Mouse (Mus musculus): ENCODE results near the gene Ubash3b. TPM values are rescaled to one million over a fixed set of nuclear protein-coding genes. Genes with fewer than 3 reads are reported as not detected.

Ubash3b gene
- polyA plus RNA-seq, 1 experiment from 2014 or later = 10.3 TPM

- Histone ChIP-seq H3K79me2 (ENCODE audit: inconsistent target) (peaks cover 95% of the 10 kb centered on the region), H3K4me3 (ENCODE audit: inconsistent target) (no peak overlapping the region), H3K36me3 (ENCODE audit: inconsistent target) (no peaks in the 10 kb centered on the region), H3K27ac (no peak overlapping the region; the same call in 1 of the 2 replicates)
- WGBS (ENCODE audit: missing documents) = 95% methylated on average over 2 of the region's 2 CpGs
Observed at GRCm38 (mm10) chr9:41136273-41136672, 25.2 kb downstream of the Ubash3b start.

GRCm38 (mm10) chr9:41134907-41135306 lies 26.6 kb downstream of the Ubash3b start:
- Histone ChIP-seq H3K36me3 (ENCODE audit: inconsistent target) (no peaks in the 10 kb centered on the region), H3K4me3 (ENCODE audit: inconsistent target) (no peak overlapping the region), H3K79me2 (ENCODE audit: inconsistent target) (peaks cover 95% of the 10 kb centered on the region), H3K27ac (peak overlapping the region; percentile 40)
- WGBS (ENCODE audit: missing documents) = 9% methylated on average over 4 of the region's 4 CpGs

GRCm38 (mm10) chr9:41130563-41130962 lies 30.9 kb downstream of the Ubash3b start:
- no peak overlapping the region for H3K4me3 ChIP-seq (ENCODE audit: inconsistent target)
- H3K36me3 ChIP-seq (ENCODE audit: inconsistent target) = no peaks in the 10 kb centered on the region
- WGBS (ENCODE audit: missing documents) = 41% methylated on average over 8 of the region's 8 CpGs
- H3K27ac ChIP-seq = no peak overlapping the region
- peaks cover 95% of the 10 kb centered on the region for H3K79me2 ChIP-seq (ENCODE audit: inconsistent target)

DNA sequence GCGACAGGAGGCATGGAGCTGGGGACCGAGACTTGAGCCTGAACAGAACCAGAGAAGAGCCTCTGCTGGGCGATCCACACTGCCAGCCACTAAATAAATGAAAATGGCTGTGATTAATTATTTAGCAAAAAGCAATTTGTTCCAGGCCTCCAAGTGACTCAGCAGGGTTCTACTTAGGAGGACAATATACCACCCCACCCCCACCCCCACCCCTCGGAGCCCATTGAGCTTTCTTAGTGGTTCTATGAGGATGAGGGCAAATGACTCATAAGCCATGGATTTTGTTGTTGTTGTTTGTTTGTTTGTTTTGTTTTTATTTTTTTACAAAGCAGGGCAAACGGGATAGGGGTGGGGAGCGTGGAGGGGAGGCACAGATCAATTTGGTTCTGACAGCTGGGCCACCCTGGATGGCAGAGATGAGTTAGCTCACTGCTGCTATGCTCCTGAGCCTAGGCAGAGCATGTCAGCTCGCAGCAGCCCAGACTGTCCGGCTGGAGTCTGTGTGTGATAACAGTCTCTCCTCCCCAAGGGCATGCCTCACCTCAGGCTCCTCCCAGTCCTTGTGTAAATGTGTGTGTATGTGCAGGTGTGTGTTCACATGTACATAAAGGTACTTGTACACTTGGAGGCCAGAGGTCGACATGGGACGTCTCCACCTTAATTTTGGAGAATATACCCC lies 31.6 kb downstream of the Ubash3b start:
- H3K36me3 ChIP-seq (ENCODE audit: inconsistent target) = no peaks in the 10 kb centered on the region
- H3K4me3 ChIP-seq (ENCODE audit: inconsistent target) = no peak overlapping the region
- 87% methylated on average over 8 of the region's 10 CpGs for WGBS (ENCODE audit: missing documents)
- no peak overlapping the region for H3K27ac ChIP-seq
- H3K79me2 ChIP-seq (ENCODE audit: inconsistent target) = peaks cover 95% of the 10 kb centered on the region

- Histone ChIP-seq H3K36me3 (ENCODE audit: inconsistent target) (no peaks in the 10 kb centered on the region), H3K79me2 (ENCODE audit: inconsistent target) (peaks cover 97% of the 10 kb centered on the region), H3K4me3 (ENCODE audit: inconsistent target) (no peak overlapping the region), H3K27ac (no peak overlapping the region)
- WGBS (ENCODE audit: missing documents) = 41% methylated on average over 3 of the region's 3 CpGs
Observed at GRCm38 (mm10) chr9:41129273-41129672, 32.2 kb downstream of the Ubash3b start.

- Histone ChIP-seq H3K36me3 (ENCODE audit: inconsistent target) (no peaks in the 10 kb centered on the region), H3K4me3 (ENCODE audit: inconsistent target) (no peak overlapping the region), H3K79me2 (ENCODE audit: inconsistent target) (peaks cover 79% of the 10 kb centered on the region), H3K27ac (no peak overlapping the region)
- WGBS (ENCODE audit: missing documents) = 84% methylated on average over 3 of the region's 3 CpGs
Observed at GRCm38 (mm10) chr9:41126723-41127122, 34.8 kb downstream of the Ubash3b start.

- Histone ChIP-seq H3K36me3 (ENCODE audit: inconsistent target) (no peaks in the 10 kb centered on the region), H3K4me3 (ENCODE audit: inconsistent target) (no peak overlapping the region), H3K79me2 (ENCODE audit: inconsistent target) (peaks cover 79% of the 10 kb centered on the region), H3K27ac (no peak overlapping the region)
- 97% methylated on average over 6 of the region's 6 CpGs for WGBS (ENCODE audit: missing documents)
Observed at GRCm38 (mm10) chr9:41124305-41124704, 37.2 kb downstream of the Ubash3b start.

GRCm38 (mm10) chr9:41122390-41123110 lies 38.9 kb downstream of the Ubash3b start:
- no peak overlapping the region for H3K4me3 ChIP-seq (ENCODE audit: inconsistent target)
- H3K36me3 ChIP-seq (ENCODE audit: inconsistent target) = no peaks in the 10 kb centered on the region
- H3K27ac ChIP-seq = peak overlapping the region; percentile 17
- 37% methylated on average over 9 of the region's 11 CpGs for WGBS (ENCODE audit: missing documents)
- peaks cover 80% of the 10 kb centered on the region for H3K79me2 ChIP-seq (ENCODE audit: inconsistent target)

DNA sequence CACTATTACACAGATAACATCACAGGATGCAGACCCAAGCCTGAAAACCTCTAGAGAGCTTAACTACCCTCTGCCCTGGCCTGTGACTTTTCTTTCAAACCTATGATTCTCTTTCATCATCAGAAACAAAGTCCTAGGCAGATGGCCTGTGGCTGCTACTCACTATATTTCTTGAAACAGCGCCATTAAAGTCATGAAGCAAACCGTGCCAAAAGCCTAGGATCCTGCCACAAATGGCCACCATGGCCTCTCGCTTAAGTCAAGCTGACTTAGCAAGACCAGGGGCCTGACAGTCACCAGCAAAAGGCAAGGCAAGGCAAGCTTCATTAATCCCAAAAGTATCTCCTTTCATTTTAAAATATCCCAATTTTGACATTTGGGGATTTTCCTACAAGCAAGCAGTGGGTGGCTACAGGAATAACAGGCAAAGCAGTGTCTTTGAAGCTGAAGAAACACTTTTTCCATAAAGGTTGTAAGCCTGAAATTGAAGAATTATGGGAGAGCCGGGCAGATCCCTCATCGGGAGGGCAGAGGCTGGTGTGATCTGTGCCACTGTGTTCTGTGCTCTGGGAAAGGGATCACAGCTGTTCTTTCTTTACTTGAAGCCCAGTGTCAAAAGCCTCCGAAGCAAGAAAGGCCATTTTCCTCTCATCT lies 39.7 kb downstream of the Ubash3b start:
- WGBS (ENCODE audit: missing documents) = 94% methylated on average over 6 of the region's 6 CpGs
- H3K4me3 ChIP-seq (ENCODE audit: inconsistent target) = no peak overlapping the region
- H3K36me3 ChIP-seq (ENCODE audit: inconsistent target) = no peaks in the 10 kb centered on the region
- H3K79me2 ChIP-seq (ENCODE audit: inconsistent target) = peaks cover 82% of the 10 kb centered on the region
- peak overlapping the region; percentile 17 for H3K27ac ChIP-seq

GRCm38 (mm10) chr9:41119958-41120357 lies 41.5 kb downstream of the Ubash3b start:
- 94% methylated on average over 6 of the region's 6 CpGs for WGBS (ENCODE audit: missing documents)
- H3K36me3 ChIP-seq (ENCODE audit: inconsistent target) = no peaks in the 10 kb centered on the region
- peaks cover 82% of the 10 kb centered on the region for H3K79me2 ChIP-seq (ENCODE audit: inconsistent target)
- no peak overlapping the region for H3K27ac ChIP-seq
- H3K4me3 ChIP-seq (ENCODE audit: inconsistent target) = no peak overlapping the region

DNA sequence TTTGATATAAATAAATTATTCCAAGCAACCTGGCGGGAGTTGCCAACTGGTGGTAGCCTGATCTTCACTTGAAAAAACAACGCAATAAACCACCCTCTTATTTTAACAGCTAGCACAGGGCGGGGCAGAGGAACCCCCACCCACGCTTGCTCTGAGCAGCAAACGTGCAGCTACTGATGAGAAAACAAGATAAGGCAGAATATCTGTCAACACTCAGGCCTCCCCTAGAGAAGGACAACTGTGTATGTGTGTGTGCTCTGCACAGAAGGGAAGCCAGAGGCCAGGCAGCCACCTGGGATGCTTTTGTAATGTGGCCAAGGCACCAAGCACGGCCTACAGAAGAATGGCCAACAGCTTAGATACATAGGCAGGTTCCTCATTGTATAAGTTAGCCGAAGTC lies 43.4 kb downstream of the Ubash3b start:
- Histone ChIP-seq H3K27ac (no peak overlapping the region), H3K36me3 (ENCODE audit: inconsistent target) (no peaks in the 10 kb centered on the region), H3K79me2 (ENCODE audit: inconsistent target) (peaks cover 89% of the 10 kb centered on the region), H3K4me3 (ENCODE audit: inconsistent target) (no peak overlapping the region)
- WGBS (ENCODE audit: missing documents) = 88% methylated on average over 5 of the region's 7 CpGs

DNA sequence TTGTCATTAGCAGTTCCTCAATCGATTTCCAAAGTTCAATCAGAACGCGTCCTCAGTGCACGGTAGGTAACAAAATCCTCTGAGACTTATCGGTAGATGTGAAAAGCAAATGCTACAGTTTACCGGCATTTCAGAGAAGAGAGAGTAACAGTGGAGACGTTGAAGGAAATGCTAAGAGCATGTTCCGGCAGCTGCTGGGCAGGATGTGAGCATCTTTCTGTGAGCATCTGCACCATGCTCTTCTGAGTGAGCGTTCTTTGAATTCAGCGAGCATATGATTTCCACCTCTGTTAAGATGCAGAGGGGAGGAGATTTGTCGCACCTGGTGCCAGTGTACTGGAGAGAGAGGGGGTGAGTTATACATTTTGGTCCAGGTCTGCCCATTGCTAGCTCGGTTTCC lies 45.4 kb downstream of the Ubash3b start:
- Histone ChIP-seq H3K79me2 (ENCODE audit: inconsistent target) (peaks cover 100% of the 10 kb centered on the region), H3K27ac (no peak overlapping the region), H3K36me3 (ENCODE audit: inconsistent target) (no peaks in the 10 kb centered on the region), H3K4me3 (ENCODE audit: inconsistent target) (no peak overlapping the region)
- 94% methylated on average over 12 of the region's 12 CpGs for WGBS (ENCODE audit: missing documents)

DNA sequence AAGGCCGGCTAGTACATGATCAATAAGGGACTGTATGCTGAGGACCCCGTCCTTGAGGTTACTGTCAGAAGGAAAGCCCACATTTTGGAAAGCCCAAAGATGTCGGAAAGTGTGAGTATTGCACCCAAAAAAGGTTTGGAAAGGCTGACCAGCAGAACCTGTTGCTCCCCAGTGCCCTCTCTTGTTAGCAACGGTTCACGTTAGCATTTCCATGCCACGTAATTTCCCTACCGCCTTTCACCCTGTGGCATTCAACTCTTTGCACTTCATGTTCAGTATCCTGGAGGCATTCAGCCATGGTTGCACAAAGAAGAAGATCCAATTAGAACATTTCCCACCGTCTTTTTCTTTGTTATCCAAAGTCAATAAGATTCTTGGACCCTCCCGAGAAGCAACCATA lies 47.1 kb downstream of the Ubash3b start:
- no peak overlapping the region for H3K27ac ChIP-seq
- WGBS (ENCODE audit: missing documents) = 96% methylated on average over 9 of the region's 9 CpGs
- H3K4me3 ChIP-seq (ENCODE audit: inconsistent target) = no peak overlapping the region
- peaks cover 99% of the 10 kb centered on the region for H3K79me2 ChIP-seq (ENCODE audit: inconsistent target)
- H3K36me3 ChIP-seq (ENCODE audit: inconsistent target) = no peaks in the 10 kb centered on the region

GRCm38 (mm10) chr9:41109749-41110148 lies 51.7 kb downstream of the Ubash3b start:
- Histone ChIP-seq H3K79me2 (ENCODE audit: inconsistent target) (peaks cover 92% of the 10 kb centered on the region), H3K36me3 (ENCODE audit: inconsistent target) (no peaks in the 10 kb centered on the region), H3K27ac (no peak overlapping the region), H3K4me3 (ENCODE audit: inconsistent target) (no peak overlapping the region)
- WGBS (ENCODE audit: missing documents) = 86% methylated on average over 4 of the region's 7 CpGs

Data from macrophage (primary cell).